Mouse (Mus musculus) lung, embryonic 14.5 days (tissue): Measurements from ENCODE around the gene 2010111I01Rik. TPM values are rescaled to one million over a fixed set of nuclear protein-coding genes. Genes with fewer than 3 reads are reported as not detected.

ENCODE experiments used
- ATAC-seq: fragments of 200-750 bp; cut with Nextera tagmentation; 2 replicates; pipeline ENCODE4 v1.8.0; 2017; ENCODE audit warnings: mild to moderate bottlenecking, moderate TSS enrichment, moderate library complexity; ENCODE audit not compliant: insufficient read depth
- DNase-seq: peaks from one replicate; pipeline ENCODE4 v3.0.0-alpha.2; 2015
- H3K27ac ChIP-seq: fragments of 300-500 bp; sonication (generic); 2 replicates; pipeline ENCODE4 v1.5.1; 2014; ENCODE audit warnings: low read depth, mild to moderate bottlenecking, moderate library complexity
- H3K27me3 ChIP-seq: fragments of 300-500 bp; sonication (generic); 2 replicates; pipeline ENCODE4 v1.6.1; 2014; ENCODE audit warnings: low read length, control low read depth; ENCODE audit not compliant: insufficient read depth
- H3K36me3 ChIP-seq: fragments of 300-500 bp; sonication (generic); 2 replicates; pipeline ENCODE4 v1.6.1; 2014; ENCODE audit warnings: control low read depth; ENCODE audit not compliant: insufficient read depth
- H3K4me1 ChIP-seq: fragments of 300-500 bp; sonication (generic); 2 replicates; pipeline ENCODE4 v1.6.1; 2014; ENCODE audit warnings: antibody characterized with exemption, control low read depth; ENCODE audit not compliant: insufficient read depth
- H3K4me2 ChIP-seq: fragments of 300-500 bp; sonication (generic); 2 replicates; pipeline ENCODE4 v1.6.1; 2014; ENCODE audit warnings: mild to moderate bottlenecking
- H3K4me3 ChIP-seq: fragments of 300-500 bp; sonication (generic); 2 replicates; pipeline ENCODE4 v1.5.1; 2014; ENCODE audit warnings: low read depth, low read length
- H3K9ac ChIP-seq: fragments of 300-500 bp; sonication (generic); 2 replicates; pipeline ENCODE4 v1.6.1; 2014
- H3K9me3 ChIP-seq: fragments of 300-500 bp; sonication (generic); 2 replicates; pipeline ENCODE4 v1.6.1; 2016; ENCODE audit warnings: low read depth, low read length, control low read depth
- CTCF ChIP-seq: IDR thresholded peaks from 2 replicates; pipeline ENCODE4 v1.5.1; 2016; ENCODE audit warnings: antibody characterized with exemption, low read depth
- WGBS: fragments of 180-500 bp; shearing (Covaris S2); extraction: QIAGEN DNeasy Blood & Tissue Kit; methylation state at CpG from one replicate; pipeline ENCODE4 v1.1.7; 2014; 5-methylcytosine and 5-hydroxymethylcytosine counted together
- polyA plus RNA-seq: library from polyadenylated mRNA; unstranded; fragments of >200 nt; fragmentation: Nextera tagmentation; extraction: Ambion mirVana; gene quantifications from 2 replicates; pipeline ENCODE4 v1.2.1, GENCODE M21; 2014

The 2010111I01Rik gene
- polyA plus RNA-seq, 1 experiment from 2014 or later, result 156 TPM

- Histone ChIP-seq H3K27ac (no peak overlapping the region), H3K4me3 (no peak overlapping the region), H3K36me3 (no peaks in the 10 kb centered on the region), H3K27me3 (no peaks in the 10 kb centered on the region), H3K9me3 (no peaks in the 10 kb centered on the region), H3K4me2 (no peak overlapping the region), H3K4me1 (peaks cover 7% of the 10 kb centered on the region; the same call in 1 of the 2 replicates), H3K9ac (no peak overlapping the region)
- ATAC-seq (peak; percentile 64; the same call in 1 of the 2 replicates), DNase-seq (peak; percentile 28)
- TF ChIP-seq CTCF, result no peak
Measured at GRCm38 (mm10) chr13:62978104-62978503, 13.4 kb downstream of the 2010111I01Rik start.

- DNase-seq (no peak), ATAC-seq (peak; percentile 50; the same call in 1 of the 2 replicates)
- TF ChIP-seq CTCF, result no peak
- Histone ChIP-seq H3K4me2 (no peak overlapping the region), H3K4me1 (peaks cover 7% of the 10 kb centered on the region; the same call in 1 of the 2 replicates), H3K9ac (no peak overlapping the region), H3K27me3 (no peaks in the 10 kb centered on the region), H3K36me3 (no peaks in the 10 kb centered on the region), H3K9me3 (no peaks in the 10 kb centered on the region), H3K4me3 (no peak overlapping the region), H3K27ac (peak overlapping the region; percentile 51; the same call in 1 of the 2 replicates)
- WGBS, result 77% methylated on average over 4 of the region's 4 CpGs
Measured at GRCm38 (mm10) chr13:62978784-62979183, 14.1 kb downstream of the 2010111I01Rik start.

GRCm38 (mm10) chr13:62979215-62979614 lies 14.5 kb downstream of the 2010111I01Rik start:
- ATAC-seq, result no peak
- peak overlapping the region; percentile 51; the same call in 1 of the 2 replicates for H3K27ac ChIP-seq
- 58% methylated on average over 4 of the region's 4 CpGs for WGBS

GRCm38 (mm10) chr13:62980131-62980530 lies 15.4 kb downstream of the 2010111I01Rik start:
- peak; percentile 55 for DNase-seq
- ATAC-seq, result no peak
- H3K27me3 ChIP-seq, result no peaks in the 10 kb centered on the region

More at GRCm38 (mm10) chr13:62979215-62979614, 14.5 kb downstream of the 2010111I01Rik start:
- no peak for DNase-seq
- no peaks in the 10 kb centered on the region for H3K27me3 ChIP-seq
- no peak for TF ChIP-seq CTCF
- H3K36me3 ChIP-seq, result no peaks in the 10 kb centered on the region
- H3K4me1 ChIP-seq, result peaks cover 7% of the 10 kb centered on the region; the same call in 1 of the 2 replicates
- no peak overlapping the region for H3K4me3 ChIP-seq
- H3K9me3 ChIP-seq, result no peaks in the 10 kb centered on the region
- no peak overlapping the region for H3K9ac ChIP-seq
- no peak overlapping the region for H3K4me2 ChIP-seq

GRCm38 (mm10) chr13:62984485-62984884 lies 19.8 kb downstream of the 2010111I01Rik start:
- Histone ChIP-seq H3K4me3 (no peak overlapping the region), H3K4me2 (no peak overlapping the region), H3K27ac (no peak overlapping the region), H3K27me3 (no peaks in the 10 kb centered on the region), H3K36me3 (no peaks in the 10 kb centered on the region), H3K9me3 (no peaks in the 10 kb centered on the region), H3K9ac (no peak overlapping the region), H3K4me1 (no peaks in the 10 kb centered on the region)
- ATAC-seq (no peak), DNase-seq (no peak)
- WGBS, result 79% methylated on average over 3 of the region's 3 CpGs
- no peak for TF ChIP-seq CTCF

More at GRCm38 (mm10) chr13:62980131-62980530, 15.4 kb downstream of the 2010111I01Rik start:
- Histone ChIP-seq H3K9ac (no peak overlapping the region), H3K36me3 (no peaks in the 10 kb centered on the region), H3K4me1 (peaks cover 7% of the 10 kb centered on the region; the same call in 1 of the 2 replicates), H3K4me3 (no peak overlapping the region), H3K9me3 (no peaks in the 10 kb centered on the region), H3K27ac (peak overlapping the region; percentile 58), H3K4me2 (no peak overlapping the region)
- WGBS, result 53% methylated on average over 2 of the region's 2 CpGs
- TF ChIP-seq CTCF, result no peak

- H3K9ac ChIP-seq, result no peak overlapping the region
- no peak for DNase-seq
- no peaks in the 10 kb centered on the region for H3K27me3 ChIP-seq
- H3K4me2 ChIP-seq, result no peak overlapping the region
- H3K4me3 ChIP-seq, result no peak overlapping the region
- no peaks in the 10 kb centered on the region for H3K9me3 ChIP-seq
- TF ChIP-seq CTCF, result no peak
- no peaks in the 10 kb centered on the region for H3K4me1 ChIP-seq
- ATAC-seq, result no peak
- no peaks in the 10 kb centered on the region for H3K36me3 ChIP-seq
- no peak overlapping the region for H3K27ac ChIP-seq
- WGBS, result 75% methylated on average over 3 of the region's 3 CpGs
Measured at GRCm38 (mm10) chr13:62989891-62990490, 25.3 kb downstream of the 2010111I01Rik start.

- Histone ChIP-seq H3K36me3 (no peaks in the 10 kb centered on the region), H3K4me3 (no peak overlapping the region), H3K4me1 (no peaks in the 10 kb centered on the region), H3K9me3 (no peaks in the 10 kb centered on the region), H3K27me3 (no peaks in the 10 kb centered on the region), H3K4me2 (no peak overlapping the region), H3K27ac (no peak overlapping the region; the same call in 1 of the 2 replicates), H3K9ac (no peak overlapping the region)
- DNase-seq (no peak), ATAC-seq (no peak)
- WGBS, result 76% methylated on average over 5 of the region's 5 CpGs
- no peak for TF ChIP-seq CTCF
Measured at GRCm38 (mm10) chr13:62993543-62994477, 29.1 kb downstream of the 2010111I01Rik start.
